Mouse (Mus musculus) thymus, adult 2 months (tissue): Measurements from ENCODE around the gene Habp4. TPM values are rescaled to one million over a fixed set of nuclear protein-coding genes. Genes with fewer than 3 reads are reported as not detected.

Experiments
- DNase-seq: peaks from one replicate; pipeline ENCODE4 v3.0.0; 2021
- H3K27ac ChIP-seq: fragments of 200-500 bp; 2 replicates; pipeline ENCODE4 v1.5.1; 2012; ENCODE audit warnings: low read length, control low read depth; ENCODE audit not compliant: control insufficient read depth, insufficient read depth
- H3K27me3 ChIP-seq: fragments of 200-500 bp; 2 replicates; pipeline ENCODE4 v1.6.1; 2012; ENCODE audit warnings: mild to moderate bottlenecking, low read length, moderate library complexity, mixed read lengths; ENCODE audit not compliant: control insufficient read depth, insufficient read depth
- H3K36me3 ChIP-seq: fragments of 200-500 bp; 2 replicates; pipeline ENCODE4 v1.6.1; 2012; ENCODE audit warnings: mild to moderate bottlenecking, low read length, moderate library complexity; ENCODE audit not compliant: control insufficient read depth, insufficient read depth
- H3K4me1 ChIP-seq: fragments of 200-500 bp; replicated peaks from 2 replicates; pipeline ENCODE4 v1.6.1; 2012; ENCODE audit warnings: low read length; ENCODE audit not compliant: control insufficient read depth, insufficient read depth
- H3K4me3 ChIP-seq: fragments of 200-500 bp; 2 replicates; pipeline ENCODE4 v1.5.1; 2012; ENCODE audit warnings: mild to moderate bottlenecking, low read length, control low read depth, moderate library complexity; ENCODE audit not compliant: control insufficient read depth, insufficient read depth
- CTCF ChIP-seq: fragments of 200-500 bp; IDR thresholded peaks from 2 replicates; pipeline ENCODE4 v1.5.1; 2012; ENCODE audit warnings: mild to moderate bottlenecking, control low read depth, low read length, moderate library complexity, borderline replicate concordance; ENCODE audit not compliant: control insufficient read depth, poor library complexity, insufficient read depth; ENCODE audit errors: extremely low read depth
- POLR2A ChIP-seq: fragments of 200-500 bp; IDR thresholded peaks from 2 replicates; pipeline ENCODE4 v1.6.1; 2012; ENCODE audit warnings: mild to moderate bottlenecking, low read length, control low read depth, moderate library complexity; ENCODE audit not compliant: control insufficient read depth, poor library complexity, insufficient read depth; ENCODE audit errors: extremely low read depth
- WGBS: fragments of 180-500 bp; shearing (Covaris S2); methylation state at CpG from one replicate; pipeline ENCODE4 v1.1.7; 2018; 5-methylcytosine and 5-hydroxymethylcytosine counted together
- polyA plus RNA-seq: library from polyadenylated mRNA; depleted of rRNA; stranded (reverse); fragments of >200 nt; gene quantifications from 2 replicates; pipeline ENCODE4 v1.2.3, GENCODE M21; 2012

The Habp4 gene
- polyA plus RNA-seq, 1 experiment: 10.8 TPM

GRCm38 (mm10) chr13:64178000-64178399 is 16.4 kb downstream of the Habp4 start:
- no peaks in the 10 kb centered on the region for H3K36me3 ChIP-seq
- H3K27me3 ChIP-seq: no peaks in the 10 kb centered on the region
- H3K27ac ChIP-seq: no peak overlapping the region
- H3K4me1 ChIP-seq: no peaks in the 10 kb centered on the region
- H3K4me3 ChIP-seq: no peak overlapping the region
- TF ChIP-seq CTCF (no peak), POLR2A (no peak)
- 94% methylated on average over 7 of the region's 7 CpGs for WGBS
- no peak for DNase-seq

- 94% methylated on average over 13 of the region's 13 CpGs for WGBS
- no peak for DNase-seq
- Histone ChIP-seq H3K4me1 (no peaks in the 10 kb centered on the region), H3K4me3 (no peak overlapping the region), H3K27ac (no peak overlapping the region), H3K36me3 (no peaks in the 10 kb centered on the region), H3K27me3 (no peaks in the 10 kb centered on the region)
- no peak for TF ChIP-seq CTCF
- no peak for TF ChIP-seq POLR2A
These were observed 17.4 kb downstream of the Habp4 start for GRCm38 (mm10) chr13:64178746-64179652.

- H3K27me3 ChIP-seq: no peaks in the 10 kb centered on the region
- no peaks in the 10 kb centered on the region for H3K4me1 ChIP-seq
- TF ChIP-seq CTCF (no peak), POLR2A (no peak)
- no peak for DNase-seq
- H3K4me3 ChIP-seq: no peak overlapping the region
- H3K36me3 ChIP-seq: no peaks in the 10 kb centered on the region
- H3K27ac ChIP-seq: no peak overlapping the region
- WGBS: 84% methylated on average over 4 of the region's 4 CpGs
These were observed 18.7 kb downstream of the Habp4 start for GRCm38 (mm10) chr13:64180300-64180699.

- Histone ChIP-seq H3K27me3 (no peaks in the 10 kb centered on the region), H3K4me3 (no peak overlapping the region), H3K4me1 (no peaks in the 10 kb centered on the region), H3K27ac (no peak overlapping the region), H3K36me3 (no peaks in the 10 kb centered on the region)
- DNase-seq: peak; percentile 56
- no peak for TF ChIP-seq CTCF
- TF ChIP-seq POLR2A: no peak
- 66% methylated on average over 3 of the region's 3 CpGs for WGBS
These were observed 19.3 kb downstream of the Habp4 start for GRCm38 (mm10) chr13:64180888-64181287.

- 91% methylated on average over 2 of the region's 2 CpGs for WGBS
- no peaks in the 10 kb centered on the region for H3K27me3 ChIP-seq
- no peak overlapping the region for H3K4me3 ChIP-seq
- H3K4me1 ChIP-seq: no peaks in the 10 kb centered on the region
- no peak for DNase-seq
- H3K36me3 ChIP-seq: no peaks in the 10 kb centered on the region
- no peak for TF ChIP-seq CTCF
- no peak for TF ChIP-seq POLR2A
- H3K27ac ChIP-seq: no peak overlapping the region
These were observed 20.5 kb downstream of the Habp4 start for GRCm38 (mm10) chr13:64182091-64182490.

GRCm38 (mm10) chr13:64183583-64183982 is 22.0 kb downstream of the Habp4 start:
- H3K36me3 ChIP-seq: no peaks in the 10 kb centered on the region
- whole genome bisulfite sequencing: 91% methylated on average over 4 of the region's 4 CpGs
- no peaks in the 10 kb centered on the region for H3K4me1 ChIP-seq
- no peak overlapping the region for H3K27ac ChIP-seq
- no peaks in the 10 kb centered on the region for H3K27me3 ChIP-seq
- TF ChIP-seq CTCF: no peak
- no peak for TF ChIP-seq POLR2A
- no peak overlapping the region for H3K4me3 ChIP-seq
- no peak for DNase-seq

GRCm38 (mm10) chr13:64184361-64184760 is 22.7 kb downstream of the Habp4 start:
- DNase-seq: no peak
- WGBS: 97% methylated on average over 10 of the region's 10 CpGs
- Histone ChIP-seq H3K36me3 (no peaks in the 10 kb centered on the region), H3K27me3 (no peaks in the 10 kb centered on the region), H3K4me1 (no peaks in the 10 kb centered on the region), H3K4me3 (no peak overlapping the region), H3K27ac (no peak overlapping the region)
- no peak for TF ChIP-seq CTCF
- TF ChIP-seq POLR2A: no peak
